Mouse (Mus musculus) macrophage (primary cell): Measurements from ENCODE around the gene Raet1e. TPM values are rescaled to one million over a fixed set of nuclear protein-coding genes. Genes with fewer than 3 reads are reported as not detected.
"Not testable (repeated sequence)": the region's sequence is repeated elsewhere in the genome, so short reads cannot be mapped to it uniquely, and the experiment has no call there.

Experiments
- H3K27ac ChIP-seq: fragments of 350-480 bp; formaldehyde crosslinking; 2 replicates; pipeline ENCODE4 v1.9.0; 2021
- H3K36me3 ChIP-seq: fragments of 350-480 bp; formaldehyde crosslinking; 2 replicates; pipeline ENCODE4 v1.9.0; 2021; ENCODE audit errors: inconsistent target
- H3K4me3 ChIP-seq: fragments of 350-480 bp; formaldehyde crosslinking; 2 replicates; pipeline ENCODE4 v1.9.0; 2021; ENCODE audit errors: inconsistent target
- H3K79me2 ChIP-seq: fragments of 350-480 bp; formaldehyde crosslinking; 2 replicates; pipeline ENCODE4 v1.9.0; 2021; ENCODE audit errors: inconsistent target
- WGBS: methylation state at CpG from one replicate; pipeline ENCODE4 v1.1.7; 2026; ENCODE audit warnings: inconsistent platforms; ENCODE audit not compliant: missing documents; 5-methylcytosine and 5-hydroxymethylcytosine counted together
- polyA plus RNA-seq: library from polyadenylated mRNA; stranded (reverse); fragments of 250-400 nt; gene quantifications from 3 replicates; pipeline ENCODE4 v1.2.4, GENCODE M21; 2018; ENCODE audit warnings: inconsistent platforms

The Raet1e gene
- polyA plus RNA-seq, 1 experiment from 2014 or later: 6.3 TPM

- not testable (repeated sequence) for H3K36me3 ChIP-seq, H3K79me2 ChIP-seq, H3K4me3 ChIP-seq, H3K27ac ChIP-seq
- WGBS: 25% methylated on average over 4 of the region's 10 CpGs
These were observed 32.7 kb downstream of the Raet1e start for GRCm38 (mm10) chr10:22191035-22191434.

- no CpG with 5 or more reads among the region's 3 CpGs for WGBS
- H3K79me2 ChIP-seq, H3K27ac ChIP-seq: not testable (repeated sequence)
These were observed 43.0 kb downstream of the Raet1e start for GRCm38 (mm10) chr10:22201352-22201751.

GRCm38 (mm10) chr10:22202784-22203583, 44.6 kb downstream of the Raet1e start:
- H3K36me3 ChIP-seq, H3K27ac ChIP-seq, H3K4me3 ChIP-seq, H3K79me2 ChIP-seq: not testable (repeated sequence)
- WGBS: no CpG with 5 or more reads among the region's 2 CpGs

More at GRCm38 (mm10) chr10:22201352-22201751, 43.0 kb downstream of the Raet1e start:
- not testable (repeated sequence) for H3K36me3 ChIP-seq, H3K4me3 ChIP-seq

- not testable (repeated sequence) for H3K79me2 ChIP-seq, H3K36me3 ChIP-seq, H3K27ac ChIP-seq, H3K4me3 ChIP-seq
- WGBS: 87% methylated on average over 1 of the region's 1 CpGs
These were observed 48.1 kb downstream of the Raet1e start for GRCm38 (mm10) chr10:22206443-22206842.

- not testable (repeated sequence) for H3K79me2 ChIP-seq, H3K36me3 ChIP-seq, H3K27ac ChIP-seq, H3K4me3 ChIP-seq
- WGBS: 2% methylated on average over 6 of the region's 11 CpGs
These were observed 53.8 kb downstream of the Raet1e start for GRCm38 (mm10) chr10:22212012-22212696.

- not testable (repeated sequence) for H3K27ac ChIP-seq
These were observed 65.3 kb downstream of the Raet1e start for GRCm38 (mm10) chr10:22223474-22224349.

GRCm38 (mm10) chr10:22265060-22265459, 106.7 kb downstream of the Raet1e start:
- Histone ChIP-seq H3K79me2 (peaks cover 6% of the 10 kb centered on the region; the same call in 1 of the 2 replicates), H3K36me3 (peaks cover 27% of the 10 kb centered on the region), H3K27ac (no peak overlapping the region), H3K4me3 (no peak overlapping the region)
- WGBS: 94% methylated on average over 8 of the region's 8 CpGs

More at GRCm38 (mm10) chr10:22223474-22224349, 65.3 kb downstream of the Raet1e start:
- not testable (repeated sequence) for H3K4me3 ChIP-seq, H3K79me2 ChIP-seq, H3K36me3 ChIP-seq
- WGBS: no CpG with 5 or more reads among the region's 7 CpGs

GRCm38 (mm10) chr10:22270879-22271786, 112.8 kb downstream of the Raet1e start:
- H3K79me2 ChIP-seq: peaks cover 32% of the 10 kb centered on the region; the same call in 1 of the 2 replicates
- not testable (repeated sequence) for H3K4me3 ChIP-seq, H3K27ac ChIP-seq
- H3K36me3 ChIP-seq: peaks cover 16% of the 10 kb centered on the region
- 35% methylated on average over 8 of the region's 8 CpGs for WGBS

- H3K79me2 ChIP-seq: peaks cover 46% of the 10 kb centered on the region
- H3K4me3 ChIP-seq: peak overlapping the region; percentile 32
- 9% methylated on average over 14 of the region's 37 CpGs for WGBS
- not testable (repeated sequence) for H3K27ac ChIP-seq, H3K36me3 ChIP-seq
These were observed 114.7 kb downstream of the Raet1e start for GRCm38 (mm10) chr10:22272914-22273683.

GRCm38 (mm10) chr10:22273684-22274305, 115.4 kb downstream of the Raet1e start:
- H3K27ac ChIP-seq: no peak overlapping the region
- H3K79me2 ChIP-seq: peaks cover 50% of the 10 kb centered on the region
- H3K36me3 ChIP-seq: no peaks in the 10 kb centered on the region
- H3K4me3 ChIP-seq: peak overlapping the region; percentile 32
- WGBS: 7% methylated on average over 40 of the region's 41 CpGs

- Histone ChIP-seq H3K4me3 (no peak overlapping the region), H3K79me2 (peaks cover 52% of the 10 kb centered on the region), H3K27ac (no peak overlapping the region), H3K36me3 (no peaks in the 10 kb centered on the region)
- 35% methylated on average over 17 of the region's 19 CpGs for WGBS
These were observed 116.2 kb downstream of the Raet1e start for GRCm38 (mm10) chr10:22274445-22275057.

- H3K4me3 ChIP-seq, H3K36me3 ChIP-seq, H3K27ac ChIP-seq: not testable (repeated sequence)
- WGBS: 81% methylated on average over 2 of the region's 2 CpGs
- H3K79me2 ChIP-seq: peaks cover 84% of the 10 kb centered on the region
These were observed 120.1 kb downstream of the Raet1e start for GRCm38 (mm10) chr10:22278468-22278867.
